Mouse (Mus musculus): ENCODE results near the gene Kcnh1.

DNA sequence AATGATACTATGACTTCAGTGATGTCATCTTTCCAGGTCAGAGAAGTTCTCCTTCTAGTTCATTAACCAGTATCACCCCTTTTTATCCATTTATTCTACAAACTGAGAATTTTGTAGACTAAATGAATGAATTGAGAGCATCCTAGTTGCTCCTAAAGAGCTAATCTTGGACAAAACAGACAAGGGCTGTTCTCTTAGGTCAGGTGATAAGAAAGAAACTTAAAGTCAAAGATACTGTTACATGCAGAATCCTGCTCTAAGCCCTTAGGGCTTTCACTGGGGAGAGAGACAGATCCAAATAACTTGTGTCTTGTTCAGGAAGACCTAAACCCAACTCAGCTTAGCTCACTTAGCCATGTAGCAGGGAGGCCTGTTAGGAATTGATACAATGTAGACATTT is 312.3 kb downstream of the Kcnh1 start:
- no peak for TF ChIP-seq CTCF (IDR thresholded peaks at IDR 0.05; ENCODE audit: low read depth)
- TF ChIP-seq EP300 (optimal IDR thresholded peaks at IDR 0.05) = no peak

Measured in stomach, postnatal 0 days (tissue).